Mouse (Mus musculus) CH12.LX (cell line): Measurements from ENCODE around the gene Smad6. TPM values are rescaled to one million over a fixed set of nuclear protein-coding genes. Genes with fewer than 3 reads are reported as not detected.

Experiments
- DNase-seq: peaks from one replicate; pipeline ENCODE4 v3.0.0-alpha.2; 2013; ENCODE audit errors: extremely low read depth
- H3K27ac ChIP-seq: 2 replicates; pipeline ENCODE4 v1.5.1; 2012; ENCODE audit warnings: low read depth, mild to moderate bottlenecking, control low read depth, moderate library complexity; ENCODE audit not compliant: insufficient read depth
- H3K27me3 ChIP-seq: replicated peaks from 2 replicates; pipeline ENCODE3; 2012; ENCODE audit warnings: inconsistent platforms
- H3K36me3 ChIP-seq, 2 experiments: replicated peaks in 1 of 2; 2 replicates each; pipeline versions ENCODE3 to v1.6.1; 2012; ENCODE audit warnings: inconsistent platforms in 1 of 2, low read length in 1 of 2, mild to moderate bottlenecking in 1 of 2, mixed read lengths in 1 of 2, moderate library complexity in 1 of 2; ENCODE audit not compliant: control insufficient read depth in 1 of 2, insufficient read depth in 1 of 2
- H3K4me1 ChIP-seq, 2 experiments: 2 replicates each; pipeline ENCODE4 v1.6.1; 2012; ENCODE audit warnings: inconsistent platforms in 1 of 2, moderate library complexity in 1 of 2; ENCODE audit not compliant: insufficient read depth in 2 of 2, control insufficient read depth in 1 of 2
- H3K4me2 ChIP-seq: 2 replicates; pipeline ENCODE4 v1.6.1; 2012; ENCODE audit warnings: low read depth, mild to moderate bottlenecking, control low read depth; ENCODE audit not compliant: poor library complexity, insufficient read depth, severe bottlenecking
- H3K4me3 ChIP-seq, 3 experiments: fragments of 150-350 bp in 1 of 3; sonication (generic) in 1 of 3; replicated peaks in 1 of 3; 2 replicates each; pipeline versions ENCODE3 to v1.5.1; 2011 to 2012; ENCODE audit warnings: low read depth in 2 of 3, low read length in 2 of 3, mild to moderate bottlenecking in 2 of 3, moderate library complexity in 2 of 3, control low read depth in 1 of 3, improper control_type of control experiment in 1 of 3, inconsistent platforms in 1 of 3, mixed read lengths in 1 of 3; ENCODE audit not compliant: poor library complexity in 1 of 3
- H3K79me2 ChIP-seq: replicated peaks from 2 replicates; pipeline ENCODE4 v1.6.1; 2012; ENCODE audit warnings: mild to moderate bottlenecking, moderate library complexity; ENCODE audit not compliant: control insufficient read depth, poor library complexity, insufficient read depth, severe bottlenecking; ENCODE audit errors: extremely low read depth
- H3K9ac ChIP-seq: 2 replicates; pipeline ENCODE4 v1.6.1; 2012; ENCODE audit warnings: low read depth, mild to moderate bottlenecking, control low read depth, moderate library complexity; ENCODE audit not compliant: insufficient read depth
- H3K9me3 ChIP-seq: replicated peaks from 2 replicates; pipeline ENCODE3; 2012; ENCODE audit warnings: low read length, inconsistent platforms, mixed read lengths
- CHD1 ChIP-seq: IDR thresholded peaks from 2 replicates; pipeline ENCODE4 v1.6.1; 2012; ENCODE audit warnings: low read depth, low read length, improper control_type of control experiment, inconsistent platforms
- CTCF ChIP-seq, 2 experiments: IDR thresholded peaks in 1 of 2; conservative IDR thresholded peaks in 1 of 2; 2 replicates each; pipeline ENCODE4 v1.5.1; 2011 to 2012; ENCODE audit warnings: low read depth in 2 of 2, low read length in 2 of 2, improper control_type of control experiment in 1 of 2, inconsistent platforms in 1 of 2, mild to moderate bottlenecking in 1 of 2, moderate library complexity in 1 of 2
- ELF1 ChIP-seq: IDR thresholded peaks from 2 replicates; pipeline ENCODE4 v1.6.1; 2014; ENCODE audit warnings: low read depth, mild to moderate bottlenecking, inconsistent platforms, low read length, improper control_type of control experiment
- ETS1 ChIP-seq: conservative IDR thresholded peaks from 2 replicates; pipeline ENCODE4 v1.6.1; 2012; ENCODE audit warnings: low read depth, mild to moderate bottlenecking, inconsistent platforms, low read length, improper control_type of control experiment, moderate library complexity
- JUN ChIP-seq: IDR thresholded peaks from 2 replicates; pipeline ENCODE4 v1.6.1; 2011; ENCODE audit warnings: low read depth, mild to moderate bottlenecking, low read length, improper control_type of control experiment, moderate library complexity; ENCODE audit not compliant: insufficient read depth
- KAT2A ChIP-seq: IDR thresholded peaks from 2 replicates; pipeline ENCODE4 v1.6.1; 2012; ENCODE audit warnings: low read length, improper control_type of control experiment, inconsistent platforms; ENCODE audit not compliant: insufficient replicate concordance
- MAFK ChIP-seq: IDR thresholded peaks from 2 replicates; pipeline ENCODE4 v1.6.1; 2011; ENCODE audit warnings: low read length, improper control_type of control experiment; ENCODE audit not compliant: insufficient replicate concordance
- MXI1 ChIP-seq: IDR thresholded peaks from 2 replicates; pipeline ENCODE4 v1.6.1; 2011; ENCODE audit warnings: mild to moderate bottlenecking, low read depth, low read length, improper control_type of control experiment
- MYC ChIP-seq: IDR thresholded peaks from 2 replicates; pipeline ENCODE4 v1.6.1; 2011; ENCODE audit warnings: low read depth, mild to moderate bottlenecking, improper control_type of control experiment, low read length
- NRF1 ChIP-seq: IDR thresholded peaks from 2 replicates; pipeline ENCODE4 v1.6.1; 2014; ENCODE audit warnings: low read depth, mild to moderate bottlenecking, inconsistent platforms, low read length, improper control_type of control experiment, moderate library complexity
- POLR2A ChIP-seq: IDR thresholded peaks from 2 replicates; pipeline ENCODE4 v1.6.1; 2011; ENCODE audit warnings: low read depth, mild to moderate bottlenecking, improper control_type of control experiment, low read length
- POLR2AphosphoS2 ChIP-seq: IDR thresholded peaks from 2 replicates; pipeline ENCODE4 v1.6.1; 2011; ENCODE audit warnings: low read depth, low read length, improper control_type of control experiment
- RAD21 ChIP-seq: IDR thresholded peaks from 2 replicates; pipeline ENCODE4 v1.6.1; 2011; ENCODE audit warnings: low read depth, mild to moderate bottlenecking, low read length, improper control_type of control experiment, moderate library complexity
- SIN3A ChIP-seq: IDR thresholded peaks from 2 replicates; pipeline ENCODE4 v1.6.1; 2012; ENCODE audit warnings: low read length, improper control_type of control experiment, inconsistent platforms
- SMC3 ChIP-seq: IDR thresholded peaks from 2 replicates; pipeline ENCODE4 v1.6.1; 2011; ENCODE audit warnings: low read depth, low read length, improper control_type of control experiment
- TCF12 ChIP-seq: IDR thresholded peaks from 2 replicates; pipeline ENCODE4 v1.6.1; 2014; ENCODE audit warnings: low read depth, mild to moderate bottlenecking, inconsistent platforms, low read length, improper control_type of control experiment
- UBTF ChIP-seq: IDR thresholded peaks from 2 replicates; pipeline ENCODE4 v1.6.1; 2012; ENCODE audit warnings: low read depth, mild to moderate bottlenecking, inconsistent platforms, low read length, improper control_type of control experiment, moderate library complexity
- ZKSCAN1 ChIP-seq: IDR thresholded peaks from 2 replicates; pipeline ENCODE4 v1.6.1; 2012; ENCODE audit warnings: low read depth, inconsistent platforms, low read length, improper control_type of control experiment, borderline replicate concordance
- ZNF384 ChIP-seq: IDR thresholded peaks from 2 replicates; pipeline ENCODE4 v1.6.1; 2012; ENCODE audit warnings: low read depth, low read length, improper control_type of control experiment, inconsistent platforms
- dilution Hi-C: fragments of 300-500 bp; cut with MboI; formaldehyde crosslinking; loops from 2 replicates; pipeline ENCODE4 v1.14.3; 2020; ENCODE audit warnings: low sequenced_read_pairs; ENCODE audit not compliant: extremely low pct_unique_long_range_greater_than_20kb, extremely low pct_ligation_motif_present
- in situ Hi-C: fragments of 300-500 bp; cut with MboI; formaldehyde crosslinking; loops from 3 replicates; pipeline ENCODE4 v1.14.3; 2019; ENCODE audit warnings: low sequenced_read_pairs, low pct_ligation_motif_present, low pct_unique_long_range_greater_than_20kb, mixed read lengths
- polyA plus RNA-seq: library from polyadenylated mRNA; unstranded; fragments of >175 nt; gene quantifications from 2 replicates; pipeline ENCODE4 v1.2.1, GENCODE M21; 2012; ENCODE audit warnings: low read depth; ENCODE audit not compliant: insufficient read length
- total RNA-seq, 2 experiments: library from RNA; depleted of rRNA; stranded (reverse); fragments of 300-350 nt in 1 of 2; fragments of >200 nt in 1 of 2; gene quantifications; 2 replicates each; pipeline ENCODE4 v1.2.3; 2012 to 2014

Gene Smad6
- total RNA-seq (2012; rRNA removed) (not detected in 2 replicates), total RNA-seq (2014; rRNA removed) (not detected in 2 replicates), polyA plus RNA-seq (0.35 TPM in 1 of 2 replicates, not detected in the other)

DNA sequence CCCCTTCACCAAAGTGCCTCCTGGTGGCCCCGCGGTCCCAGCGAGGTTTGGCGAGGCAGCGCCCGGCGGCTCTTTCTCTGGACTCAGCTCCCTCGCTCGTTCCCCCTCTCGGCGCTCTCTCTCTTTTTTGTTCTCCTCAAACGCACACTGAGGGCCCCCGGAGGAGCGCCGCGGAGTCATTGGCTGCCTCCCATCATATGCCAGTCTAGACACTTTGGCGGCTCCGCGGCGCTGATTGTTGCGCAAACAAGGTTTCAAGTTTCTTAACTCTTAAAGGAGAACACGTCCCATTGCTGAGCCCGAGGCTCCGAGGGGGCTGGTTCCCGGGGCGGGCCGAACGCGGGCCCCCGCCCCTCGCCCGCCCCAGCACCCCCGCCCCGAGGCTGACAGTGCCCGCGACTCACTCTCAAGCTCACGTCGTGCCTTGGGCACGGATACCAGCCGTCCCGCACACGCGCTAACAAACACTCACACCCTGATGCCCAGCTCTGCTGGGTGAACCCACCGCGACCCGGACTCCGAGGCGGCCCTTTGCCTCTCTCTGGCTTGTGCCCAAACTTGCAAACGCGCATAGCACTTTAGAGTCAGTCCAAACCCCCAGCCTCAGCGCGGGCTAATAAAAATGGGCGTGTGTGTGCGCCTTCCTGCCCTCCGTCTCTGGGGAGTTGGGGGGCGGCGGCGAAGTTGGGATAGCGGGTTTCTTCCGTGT lies at the start of gene Smad6:
TSS of gene Smad6 (minus strand) at position 207 of the 709 bp plus-strand sequence.
- TF ChIP-seq KAT2A (no peak), ZKSCAN1 (no peak)
- Histone ChIP-seq H3K36me3 (no peaks in the 10 kb centered on the region), H3K4me1 (peaks cover 0 to 34% of the 10 kb centered on the region in 2 experiments; a peak in 2 of 4 replicates), H3K27me3 (peaks cover 5% of the 10 kb centered on the region), H3K79me2 (no peaks in the 10 kb centered on the region), H3K4me3 (peak within 1 kb of the TSS in 2 of 3 experiments; percentile 33 to 51), H3K9ac (peak within 1 kb of the TSS; percentile 39; the same call in 1 of the 2 replicates), H3K4me2 (peak within 1 kb of the TSS; percentile 65), H3K9me3 (peaks cover 24% of the 10 kb centered on the region), H3K27ac (no peak within 1 kb of the TSS)
- in situ Hi-C loops = no loop called here
- DNase-seq = no peak
- dilution Hi-C loops = no loop called here

GRCm38 (mm10) chr9:64070674-64071073 lies 48.8 kb upstream of the Smad6 start:
- TF ChIP-seq JUN (no peak), RAD21 (no peak), POLR2AphosphoS2 (no peak)
- peaks cover 17% of the 10 kb centered on the region for H3K27me3 ChIP-seq
- H3K4me3 ChIP-seq = no peak overlapping the region
- H3K9me3 ChIP-seq = no peaks in the 10 kb centered on the region
- dilution Hi-C loops = no loop called here
- no peak overlapping the region for H3K9ac ChIP-seq
- H3K36me3 ChIP-seq = no peaks in the 10 kb centered on the region
- no peak overlapping the region for H3K4me2 ChIP-seq
- in situ Hi-C loops = no loop called here
- no peak overlapping the region for H3K27ac ChIP-seq
- H3K4me1 ChIP-seq = peaks cover 0 to 6% of the 10 kb centered on the region in 2 experiments; a peak in 1 of 4 replicates
- no peaks in the 10 kb centered on the region for H3K79me2 ChIP-seq
- DNase-seq = no peak

GRCm38 (mm10) chr9:64069131-64069530 lies 47.3 kb upstream of the Smad6 start:
- TF ChIP-seq SMC3 (no peak), TCF12 (no peak), RAD21 (no peak), ETS1 (no peak), SIN3A (no peak), MXI1 (no peak), MAFK (no peak), NRF1 (no peak), UBTF (no peak), POLR2A (no peak), POLR2AphosphoS2 (no peak), MYC (no peak), ELF1 (no peak), ZNF384 (no peak), CHD1 (no peak), CTCF (conservative IDR thresholded peaks at IDR 0.05 in 1 of 2, IDR thresholded peaks at IDR 0.05 in 1 of 2; ENCODE audit: low read depth in 2 of 2, low read length in 2 of 2) (no peak)
- Histone ChIP-seq H3K4me2 (no peak overlapping the region), H3K9me3 (no peaks in the 10 kb centered on the region), H3K27ac (no peak overlapping the region), H3K4me3 (no peak overlapping the region), H3K27me3 (peaks cover 24% of the 10 kb centered on the region), H3K4me1 (peaks cover 0 to 6% of the 10 kb centered on the region in 2 experiments; a peak in 1 of 4 replicates), H3K36me3 (no peaks in the 10 kb centered on the region), H3K9ac (no peak overlapping the region), H3K79me2 (no peaks in the 10 kb centered on the region)
- dilution Hi-C loops = no loop called here
- DNase-seq = no peak
- in situ Hi-C loops = no loop called here
